ENCODE assay signal across 8 mouse cellular contexts in the genomic region with DNA sequence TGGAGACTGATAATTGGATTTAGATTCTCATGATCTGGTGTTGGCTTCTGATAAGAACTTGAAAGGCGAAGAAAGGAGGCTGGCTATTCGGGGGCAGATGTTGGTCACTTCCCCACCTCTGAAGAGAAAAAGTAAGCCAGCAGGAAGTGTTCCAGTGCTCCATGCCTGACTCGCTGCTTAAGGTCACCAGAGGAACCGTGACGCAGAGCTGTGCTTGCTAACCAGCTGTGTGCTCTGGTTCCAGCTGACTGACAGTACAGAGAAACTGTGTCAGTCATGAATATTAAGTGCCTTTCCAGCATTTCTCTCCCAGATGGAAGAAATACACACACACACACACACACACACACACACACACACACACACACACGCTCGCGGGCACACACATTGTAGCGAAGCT.
DNase-seq lines count a peak whose midpoint lies in the region; ATAC-seq and TF ChIP-seq lines count a peak whose summit lies in the region.
"Had no signal": no experiment of that assay in that cellular context is flagged by ENCODE, and none has a peak within 500 bp of the region (broad histone marks: within the 10 kb centered on the region; RNA-seq: fewer than 3 reads in every experiment).

No protein-coding gene starts in this region.

- no peak overlapping the region for H3K4me2 ChIP-seq in intestine, embryonic 14.5 days (ENCODE audit: low read length)
- no peak overlapping the region for H3K4me2 ChIP-seq in intestine, postnatal 0 days (replicated peaks; ENCODE audit: low read depth)
- no peak overlapping the region for H3K4me2 ChIP-seq in hindbrain, embryonic 12.5 days (replicated peaks)
- no peak overlapping the region for H3K4me2 ChIP-seq in neural tube, embryonic 12.5 days (replicated peaks)
- H3K4me2 ChIP-seq: heart, embryonic 13.5 days had no signal

- H3K27me3 ChIP-seq in intestine, embryonic 14.5 days (replicated peaks; ENCODE audit: control insufficient read depth, insufficient read depth, low read length): no peaks in the 10 kb centered on the region
- H3K27me3 ChIP-seq in intestine, postnatal 0 days (replicated peaks; ENCODE audit: control insufficient read depth, insufficient read depth, low read length): no peaks in the 10 kb centered on the region
- H3K27me3 ChIP-seq in hindbrain, embryonic 12.5 days: no peaks in the 10 kb centered on the region
- no peaks in the 10 kb centered on the region for H3K27me3 ChIP-seq in neural tube, embryonic 12.5 days (replicated peaks)
- H3K27me3 ChIP-seq: heart, embryonic 13.5 days had no signal

- no peak overlapping the region for H3K27ac ChIP-seq in intestine, embryonic 14.5 days (ENCODE audit: low read depth)
- no peak overlapping the region for H3K27ac ChIP-seq in intestine, postnatal 0 days (ENCODE audit: low read depth, low read length)
- peak overlapping the region; percentile 26; the same call in 1 of the 2 replicates for H3K27ac ChIP-seq in hindbrain, embryonic 12.5 days
- H3K27ac ChIP-seq in neural tube, embryonic 12.5 days: no peak overlapping the region
- H3K27ac ChIP-seq: heart, embryonic 13.5 days had no signal

- no peak for DNase-seq in intestine, embryonic 14.5 days (ENCODE audit: low spot score)
- peak; percentile 21 to 47 for DNase-seq in kidney, postnatal 4 days
- no peak for DNase-seq in left cerebral cortex, adult 18-20 months (ENCODE audit: low spot score in 2 of 2)
- no peak for DNase-seq in spleen, postnatal 10 days (ENCODE audit: low spot score in 2 of 2)

- 60% methylated on average over 9 of the region's 9 CpGs for WGBS in intestine, embryonic 14.5 days
- 57% methylated on average over 9 of the region's 9 CpGs for WGBS in intestine, postnatal 0 days
- WGBS in hindbrain, embryonic 12.5 days: 42% methylated on average over 9 of the region's 9 CpGs
- 59% methylated on average over 9 of the region's 9 CpGs for WGBS in neural tube, embryonic 12.5 days

- peak; percentile 55; the same call in 1 of the 2 replicates for ATAC-seq in intestine, embryonic 14.5 days (replicated peaks; ENCODE audit: low FRiP score, low TSS enrichment, low read depth)
- ATAC-seq in intestine, postnatal 0 days: no peak
- ATAC-seq in hindbrain, embryonic 12.5 days (ENCODE audit: low FRiP score): peak; percentile 64
- ATAC-seq in neural tube, embryonic 12.5 days (ENCODE audit: low FRiP score, low read depth): peak; percentile 59; the same call in 1 of the 2 replicates

- H3K9me3 ChIP-seq in intestine, embryonic 14.5 days (ENCODE audit: control insufficient read depth, low read length): no peaks in the 10 kb centered on the region
- no peaks in the 10 kb centered on the region for H3K9me3 ChIP-seq in intestine, postnatal 0 days (ENCODE audit: control insufficient read depth)
- no peaks in the 10 kb centered on the region for H3K9me3 ChIP-seq in hindbrain, embryonic 12.5 days (replicated peaks)
- no peaks in the 10 kb centered on the region for H3K9me3 ChIP-seq in neural tube, embryonic 12.5 days
- H3K9me3 ChIP-seq: heart, embryonic 13.5 days had no signal

- no peak overlapping the region for H3K9ac ChIP-seq in intestine, embryonic 14.5 days (ENCODE audit: low read length)
- H3K9ac ChIP-seq in intestine, postnatal 0 days (ENCODE audit: low read depth, low read length): no peak overlapping the region
- H3K9ac ChIP-seq in hindbrain, embryonic 12.5 days: no peak overlapping the region
- H3K9ac ChIP-seq in neural tube, embryonic 12.5 days: no peak overlapping the region
- H3K9ac ChIP-seq: heart, embryonic 13.5 days had no signal

- no peaks in the 10 kb centered on the region for H3K36me3 ChIP-seq in intestine, embryonic 14.5 days (ENCODE audit: control insufficient read depth, insufficient read depth, low read length)
- H3K36me3 ChIP-seq in intestine, postnatal 0 days (ENCODE audit: control insufficient read depth, insufficient read depth): no peaks in the 10 kb centered on the region
- no peaks in the 10 kb centered on the region for H3K36me3 ChIP-seq in hindbrain, embryonic 12.5 days
- no peaks in the 10 kb centered on the region for H3K36me3 ChIP-seq in neural tube, embryonic 12.5 days
- H3K36me3 ChIP-seq: heart, embryonic 13.5 days had no signal

- 0 out of 2 replicates have a peak, but pooled peaks cover 5% of the 10 kb centered on the region for H3K4me1 ChIP-seq in intestine, embryonic 14.5 days (replicated peaks; ENCODE audit: control insufficient read depth, insufficient read depth, low read length)
- no peaks in the 10 kb centered on the region for H3K4me1 ChIP-seq in intestine, postnatal 0 days (replicated peaks; ENCODE audit: control insufficient read depth, insufficient read depth, low read length)
- peaks cover 27% of the 10 kb centered on the region for H3K4me1 ChIP-seq in hindbrain, embryonic 12.5 days
- H3K4me1 ChIP-seq in neural tube, embryonic 12.5 days: peaks cover 20% of the 10 kb centered on the region

- TF ChIP-seq CTCF in intestine, postnatal 0 days (IDR thresholded peaks at IDR 0.05; ENCODE audit: low read depth): no peak

- no peak overlapping the region for H3K4me3 ChIP-seq in intestine, embryonic 14.5 days (ENCODE audit: low read depth, low read length)
- H3K4me3 ChIP-seq in intestine, postnatal 0 days (ENCODE audit: low read depth, low read length): no peak overlapping the region
- H3K4me3 ChIP-seq in hindbrain, embryonic 12.5 days: no peak overlapping the region
- H3K4me3 ChIP-seq in neural tube, embryonic 12.5 days: no peak overlapping the region
- H3K4me3 ChIP-seq: heart, embryonic 13.5 days had no signal

Comparison
In these comparisons a context has a peak if more than half of its experiments do, and no peak if none do; other contexts are left out.
1. DNase-seq: peak in kidney, postnatal 4 days (2 of 2); none in intestine, embryonic 14.5 days (single experiment), left cerebral cortex, adult 18-20 months (0 of 2) and spleen, postnatal 10 days (0 of 2).